Mouse (Mus musculus): ENCODE data around the gene Pde10a. TPM values are rescaled to one million over a fixed set of nuclear protein-coding genes. Genes with fewer than 3 reads are reported as not detected.
A peak's percentile ranks its signal among the peaks of the same experiment; 100 is the strongest.

Pde10a gene
- polyA plus RNA-seq, 1 experiment from 2014 or later: 1.3 TPM

DNA sequence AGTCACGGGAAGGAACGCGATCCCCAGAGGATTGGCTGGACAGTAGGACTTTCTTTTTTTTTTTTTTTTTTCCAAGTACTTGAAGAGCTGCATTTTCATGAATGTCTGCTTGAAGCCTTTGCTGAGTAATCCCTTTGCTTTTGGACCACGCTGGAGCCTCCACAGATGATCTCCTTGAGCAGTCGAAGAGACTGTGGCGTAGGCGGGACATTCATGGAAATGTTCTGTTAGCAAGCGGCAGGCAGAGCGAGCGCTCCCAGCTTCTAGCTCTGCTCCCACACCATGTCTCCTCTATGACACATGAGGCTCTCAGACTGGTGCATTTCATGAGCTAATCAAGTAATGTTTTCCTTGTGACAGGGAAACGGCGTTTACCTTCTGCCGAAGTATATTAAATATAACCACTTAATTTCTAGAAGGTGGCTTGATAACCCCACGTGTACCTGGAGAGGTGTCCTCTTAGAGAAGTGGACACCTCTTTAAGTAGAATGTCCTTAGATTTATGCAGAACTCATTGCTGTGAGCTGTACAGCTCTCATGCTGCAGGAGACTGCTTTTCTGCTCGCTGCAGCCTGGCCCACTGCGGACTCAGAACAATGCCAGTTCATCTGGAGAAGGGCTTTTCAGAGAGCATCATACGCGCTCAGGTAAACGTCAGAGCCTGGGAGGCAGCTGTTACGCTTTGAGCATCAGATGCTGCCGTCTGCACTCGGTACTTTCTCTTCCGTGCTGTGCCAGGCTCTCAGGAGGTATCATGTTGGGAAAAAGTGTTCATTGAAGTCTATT lies 333.7 kb downstream of the Pde10a start:
- no peak for ATAC-seq (replicated peaks; ENCODE audit: low FRiP score, low read depth)
- no peak overlapping the region for H3K27ac ChIP-seq
- H3K36me3 ChIP-seq (ENCODE audit: insufficient read depth, low read length): no peaks in the 10 kb centered on the region
- no peak for DNase-seq (ENCODE audit: low spot score)
- H3K4me2 ChIP-seq (ENCODE audit: low read length): peak overlapping the region; percentile 27; the same call in 1 of the 2 replicates
- 66% methylated on average over 23 of the region's 23 CpGs for WGBS
- no peak for TF ChIP-seq CTCF (IDR thresholded peaks at IDR 0.05; ENCODE audit: low read depth)
- H3K9ac ChIP-seq (ENCODE audit: low read depth, low read length): no peak overlapping the region
- H3K9me3 ChIP-seq (replicated peaks; ENCODE audit: low read length): no peaks in the 10 kb centered on the region
- no peak overlapping the region for H3K4me3 ChIP-seq (replicated peaks; ENCODE audit: low read depth, low read length)
- no peaks in the 10 kb centered on the region for H3K27me3 ChIP-seq (ENCODE audit: insufficient read depth, low read length)
- H3K4me1 ChIP-seq (replicated peaks; ENCODE audit: insufficient read depth, low read length): peaks cover 7% of the 10 kb centered on the region

DNA sequence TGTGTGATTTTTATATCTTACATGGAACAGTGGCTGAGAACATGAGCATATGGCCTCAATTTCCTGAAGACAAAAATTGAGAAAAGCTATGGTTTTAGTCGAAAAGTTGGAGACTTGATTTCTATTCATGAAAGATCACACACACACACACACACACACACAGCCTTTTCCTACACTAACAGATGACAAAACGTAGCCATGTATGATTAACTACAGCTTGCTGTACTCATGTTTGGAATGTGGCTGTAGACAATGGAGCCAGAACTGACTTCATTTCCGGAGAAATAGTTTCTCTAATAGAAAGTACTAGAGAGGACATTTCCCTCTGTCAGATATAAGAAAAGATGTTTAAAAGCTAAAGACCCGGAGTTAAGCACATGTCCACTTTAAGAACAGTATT lies 334.3 kb downstream of the Pde10a start:
- Histone ChIP-seq H3K36me3 (ENCODE audit: insufficient read depth, low read length) (no peaks in the 10 kb centered on the region), H3K4me1 (replicated peaks; ENCODE audit: insufficient read depth, low read length) (peaks cover 7% of the 10 kb centered on the region), H3K27ac (no peak overlapping the region), H3K9ac (ENCODE audit: low read depth, low read length) (no peak overlapping the region), H3K27me3 (ENCODE audit: insufficient read depth, low read length) (no peaks in the 10 kb centered on the region), H3K4me3 (replicated peaks; ENCODE audit: low read depth, low read length) (no peak overlapping the region), H3K9me3 (replicated peaks; ENCODE audit: low read length) (no peaks in the 10 kb centered on the region), H3K4me2 (ENCODE audit: low read length) (peak overlapping the region; percentile 27; the same call in 1 of the 2 replicates)
- ATAC-seq (replicated peaks; ENCODE audit: low FRiP score, low read depth): no peak
- 36% methylated on average over 4 of the region's 4 CpGs for WGBS
- no peak for TF ChIP-seq CTCF (IDR thresholded peaks at IDR 0.05; ENCODE audit: low read depth)
- DNase-seq (ENCODE audit: low spot score): peak; percentile 89

DNA sequence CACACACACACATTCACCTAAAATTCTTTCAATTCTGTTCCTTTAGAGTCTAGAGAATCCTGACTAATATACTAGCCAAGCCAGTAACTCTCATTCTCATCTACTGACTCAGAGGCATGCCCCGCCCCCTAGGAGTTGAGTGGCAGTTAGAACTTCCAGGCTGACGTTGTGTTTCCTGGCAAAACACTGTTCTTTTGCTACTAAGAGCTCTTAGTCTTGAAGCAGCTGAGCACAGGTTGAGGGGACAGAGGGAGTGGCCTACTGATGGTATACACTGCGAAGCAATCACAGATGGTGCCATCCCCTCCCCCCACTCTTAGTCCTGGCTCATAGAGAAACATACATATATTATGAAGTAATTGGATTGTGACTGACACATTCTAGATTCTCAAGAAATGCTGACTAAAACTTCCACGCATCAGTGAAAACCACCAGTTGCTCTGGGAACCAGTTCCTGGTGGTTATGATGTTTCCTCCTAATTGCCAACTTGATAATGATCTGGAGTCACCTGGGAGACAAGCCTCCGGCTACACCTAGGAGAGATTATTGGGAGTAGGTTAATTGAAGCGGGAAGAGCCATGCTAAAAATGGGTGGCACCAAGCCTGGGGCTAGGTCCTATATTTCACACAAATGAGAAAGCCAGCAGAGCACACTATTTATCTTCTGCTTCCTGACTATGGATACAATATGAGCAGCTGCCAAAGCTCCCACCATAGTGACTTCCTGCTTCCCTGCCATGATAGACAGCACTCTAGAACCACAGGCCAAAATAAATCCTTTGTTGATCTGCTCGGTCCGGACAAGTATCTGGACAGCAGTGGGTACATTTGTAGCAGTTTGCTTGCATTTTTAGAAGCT lies 339.7 kb downstream of the Pde10a start:
- no peak overlapping the region for H3K4me3 ChIP-seq (replicated peaks; ENCODE audit: low read depth, low read length)
- H3K36me3 ChIP-seq (ENCODE audit: insufficient read depth, low read length): no peaks in the 10 kb centered on the region
- H3K9ac ChIP-seq (ENCODE audit: low read depth, low read length): no peak overlapping the region
- H3K27ac ChIP-seq: no peak overlapping the region
- H3K4me1 ChIP-seq (replicated peaks; ENCODE audit: insufficient read depth, low read length): peaks cover 6% of the 10 kb centered on the region; the same call in 1 of the 2 replicates
- ATAC-seq (replicated peaks; ENCODE audit: low FRiP score, low read depth) (peak; percentile 66; the same call in 1 of the 2 replicates), DNase-seq (ENCODE audit: low spot score) (peak; percentile 61)
- H3K9me3 ChIP-seq (replicated peaks; ENCODE audit: low read length): no peaks in the 10 kb centered on the region
- H3K27me3 ChIP-seq (ENCODE audit: insufficient read depth, low read length): no peaks in the 10 kb centered on the region
- H3K4me2 ChIP-seq (ENCODE audit: low read length): no peak overlapping the region
- TF ChIP-seq CTCF (IDR thresholded peaks at IDR 0.05; ENCODE audit: low read depth): no peak
- 60% methylated on average over 8 of the region's 8 CpGs for WGBS

DNA sequence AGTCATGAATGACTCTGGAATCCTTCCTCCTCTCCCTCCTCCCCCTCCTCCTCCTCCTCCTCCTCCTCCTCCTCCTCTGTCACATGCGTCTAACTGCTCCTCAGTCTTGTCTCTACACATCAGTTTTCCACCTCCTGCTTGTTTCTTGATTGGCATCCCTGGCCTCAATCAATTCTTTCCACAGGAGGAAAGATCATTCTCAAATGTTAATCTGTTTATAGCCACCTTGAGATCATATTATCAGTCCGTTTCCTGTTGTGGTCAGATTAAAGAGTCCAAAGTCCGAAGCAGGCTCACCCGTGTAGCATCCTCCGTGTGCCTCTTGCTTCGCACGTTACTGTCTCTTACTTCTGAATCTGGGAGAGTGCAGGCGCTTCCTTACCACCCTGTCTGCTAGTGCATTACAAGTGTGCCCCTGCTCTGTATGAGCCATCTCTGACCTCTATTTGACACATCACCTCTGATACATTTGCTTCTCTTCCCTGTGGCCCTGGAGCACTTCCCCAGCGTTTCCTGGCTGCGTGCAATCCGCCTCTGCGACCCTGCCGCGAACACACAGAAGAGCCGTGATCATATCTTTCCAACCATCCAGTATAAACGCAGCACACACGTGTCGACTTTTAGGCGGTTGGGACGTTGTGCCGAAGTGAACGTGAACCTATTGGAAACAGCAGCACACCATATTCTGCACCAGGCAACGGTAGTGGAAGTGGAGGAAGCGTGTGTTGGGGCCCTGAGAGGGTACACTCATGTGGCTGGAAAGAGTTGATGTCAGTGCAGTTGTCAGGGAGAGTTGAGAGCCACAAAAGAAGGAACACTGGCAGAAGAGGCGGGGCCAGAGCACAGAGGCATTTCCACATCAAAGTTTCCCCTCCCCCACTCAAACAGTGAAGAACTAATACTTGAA lies 342.4 kb downstream of the Pde10a start:
- no peak for TF ChIP-seq CTCF (IDR thresholded peaks at IDR 0.05; ENCODE audit: low read depth)
- Histone ChIP-seq H3K4me2 (ENCODE audit: low read length) (peak overlapping the region; percentile 10; the same call in 1 of the 2 replicates), H3K9me3 (replicated peaks; ENCODE audit: low read length) (no peaks in the 10 kb centered on the region), H3K27ac (no peak overlapping the region), H3K27me3 (ENCODE audit: insufficient read depth, low read length) (no peaks in the 10 kb centered on the region), H3K4me3 (replicated peaks; ENCODE audit: low read depth, low read length) (no peak overlapping the region), H3K9ac (ENCODE audit: low read depth, low read length) (no peak overlapping the region), H3K4me1 (replicated peaks; ENCODE audit: insufficient read depth, low read length) (0 out of 2 replicates have a peak, but pooled peaks cover 3% of the 10 kb centered on the region), H3K36me3 (ENCODE audit: insufficient read depth, low read length) (no peaks in the 10 kb centered on the region)
- no peak for ATAC-seq (replicated peaks; ENCODE audit: low FRiP score, low read depth)
- DNase-seq (ENCODE audit: low spot score): no peak
- 73% methylated on average over 25 of the region's 25 CpGs for WGBS

DNA sequence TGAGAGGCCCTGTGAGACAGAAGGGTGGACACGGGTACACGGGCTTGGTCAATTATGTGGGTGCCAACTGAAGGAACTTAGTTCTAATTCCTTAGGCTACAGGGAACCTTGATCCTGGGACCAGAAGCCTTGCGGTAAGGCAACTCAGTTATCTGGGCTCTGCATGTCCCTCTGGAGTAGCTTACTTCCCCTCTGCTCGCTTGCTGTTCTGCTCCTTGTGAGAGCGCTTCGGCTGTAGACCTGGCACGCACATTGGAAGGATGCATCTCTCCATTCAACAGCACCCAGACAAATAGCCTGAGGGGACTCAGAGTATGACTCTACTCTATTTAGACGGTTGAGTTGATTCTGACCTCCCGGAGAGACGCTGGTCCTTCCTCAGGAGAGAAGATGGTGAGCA lies 344.1 kb downstream of the Pde10a start:
- H3K4me1 ChIP-seq (replicated peaks; ENCODE audit: insufficient read depth, low read length): 0 out of 2 replicates have a peak, but pooled peaks cover 3% of the 10 kb centered on the region
- no peak overlapping the region for H3K4me2 ChIP-seq (ENCODE audit: low read length)
- DNase-seq (ENCODE audit: low spot score) (no peak), ATAC-seq (replicated peaks; ENCODE audit: low FRiP score, low read depth) (no peak)
- no peak for TF ChIP-seq CTCF (IDR thresholded peaks at IDR 0.05; ENCODE audit: low read depth)
- no peaks in the 10 kb centered on the region for H3K9me3 ChIP-seq (replicated peaks; ENCODE audit: low read length)
- no peaks in the 10 kb centered on the region for H3K36me3 ChIP-seq (ENCODE audit: insufficient read depth, low read length)
- no peak overlapping the region for H3K4me3 ChIP-seq (replicated peaks; ENCODE audit: low read depth, low read length)
- WGBS: 92% methylated on average over 10 of the region's 10 CpGs
- H3K27ac ChIP-seq: no peak overlapping the region
- H3K27me3 ChIP-seq (ENCODE audit: insufficient read depth, low read length): no peaks in the 10 kb centered on the region
- H3K9ac ChIP-seq (ENCODE audit: low read depth, low read length): no peak overlapping the region
